Mouse (Mus musculus) thymus, adult 2 months (tissue): ENCODE data around the gene Snx21.

Experiments used
- CTCF ChIP-seq: fragments of 200-500 bp; IDR thresholded peaks from 2 replicates; pipeline ENCODE4 v1.5.1; 2012; ENCODE audit warnings: mild to moderate bottlenecking, control low read depth, low read length, moderate library complexity, borderline replicate concordance; ENCODE audit not compliant: control insufficient read depth, poor library complexity, insufficient read depth; ENCODE audit errors: extremely low read depth
- POLR2A ChIP-seq: fragments of 200-500 bp; IDR thresholded peaks from 2 replicates; pipeline ENCODE4 v1.6.1; 2012; ENCODE audit warnings: mild to moderate bottlenecking, low read length, control low read depth, moderate library complexity; ENCODE audit not compliant: control insufficient read depth, poor library complexity, insufficient read depth; ENCODE audit errors: extremely low read depth

- TF ChIP-seq POLR2A, result no peak
- TF ChIP-seq CTCF, result no peak
These were observed 38.9 kb upstream of the Snx21 start for GRCm38 (mm10) chr2:164746693-164747092.
